ENCODE assay signal across 17 mouse cellular contexts in the genomic region with DNA sequence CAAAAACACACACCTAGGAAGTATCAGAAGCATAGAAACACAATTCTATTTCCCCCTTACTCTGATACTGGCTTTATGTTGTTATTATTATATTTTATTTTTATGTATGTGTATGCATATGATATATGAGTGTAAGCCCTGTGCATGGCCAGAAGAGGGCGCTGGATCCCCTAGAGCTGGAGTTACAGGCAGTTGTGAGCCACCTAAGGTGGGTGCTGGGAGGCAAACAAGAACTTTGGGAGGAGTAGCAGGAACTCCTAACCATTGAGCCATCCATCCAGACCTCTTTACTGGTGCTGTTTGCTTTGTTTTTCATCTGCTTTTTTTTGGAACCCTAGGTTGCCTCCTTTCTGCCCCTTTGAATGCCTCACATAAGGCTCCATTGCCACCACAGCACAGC. TPM values are rescaled to one million over a fixed set of nuclear protein-coding genes. Genes with fewer than 3 reads are reported as not detected.
DNase-seq lines count a peak whose midpoint lies in the region; ATAC-seq and TF ChIP-seq lines count a peak whose summit lies in the region.
"Had no signal": no experiment of that assay in that cellular context is flagged by ENCODE, and none has a peak within 500 bp of the region (broad histone marks: within the 10 kb centered on the region; RNA-seq: fewer than 3 reads in every experiment).

No protein-coding gene starts in this region.

- intact Hi-C loops in heart, adult 2 months (cut with DNase I): loop anchor here (2.0 kb wide), 1 partner anchor 41 kb away; no protein-coding TSS in a partner anchor
- intact Hi-C loops in left cerebral cortex, adult 2 months (cut with DNase I): loop anchor here (2.0 kb wide), 2 partner anchors 27 to 211 kb away; no protein-coding TSS in a partner anchor
- intact Hi-C loops in left cerebral cortex, postnatal 4 days (cut with DNase I): loop anchor here (2.0 to 5.0 kb wide), 2 partner anchors 127 to 209 kb away; no protein-coding TSS in a partner anchor

- no peaks in the 10 kb centered on the region for H3K36me3 ChIP-seq in heart, adult 2 months (ENCODE audit: control insufficient read depth, insufficient read depth, low read length)
- no peaks in the 10 kb centered on the region for H3K36me3 ChIP-seq in spleen, adult 2 months (ENCODE audit: control insufficient read depth, insufficient read depth, low read length)
- H3K36me3 ChIP-seq: forebrain, embryonic 10.5 days; limb, embryonic 12.5 days; neural tube, embryonic 12.5 days had no signal

- H3K4me1 ChIP-seq in heart, adult 2 months (ENCODE audit: control insufficient read depth, insufficient read depth, low read length): peaks cover 43% of the 10 kb centered on the region
- H3K4me1 ChIP-seq in spleen, adult 2 months (ENCODE audit: control insufficient read depth, insufficient read depth, insufficient read length): no peaks in the 10 kb centered on the region; the same call in 1 of the 2 replicates

- no peak overlapping the region for H3K4me3 ChIP-seq in heart, adult 2 months
- no peak overlapping the region for H3K4me3 ChIP-seq in left cerebral cortex, adult 2 months
- no peak overlapping the region for H3K4me3 ChIP-seq in spleen, adult 2 months (ENCODE audit: extremely low read depth, insufficient read depth, insufficient read length)
- H3K4me3 ChIP-seq: forebrain, embryonic 10.5 days; limb, embryonic 12.5 days; neural tube, embryonic 12.5 days had no signal

- H3K27me3 ChIP-seq in heart, adult 2 months (ENCODE audit: control insufficient read depth, insufficient read depth, low read length): no peaks in the 10 kb centered on the region
- H3K27me3 ChIP-seq in spleen, adult 2 months (ENCODE audit: control insufficient read depth, insufficient read depth, low read length): no peaks in the 10 kb centered on the region
- H3K27me3 ChIP-seq: limb, embryonic 12.5 days; neural tube, embryonic 12.5 days; Patski had no signal

- TF ChIP-seq CTCF in heart, adult 2 months (IDR thresholded peaks at IDR 0.05): peak; percentile 68
- peak; percentile 51 for TF ChIP-seq CTCF in left cerebral cortex, adult 2 months (IDR thresholded peaks at IDR 0.05)
- TF ChIP-seq CTCF in spleen, adult 2 months (IDR thresholded peaks at IDR 0.05; ENCODE audit: extremely low read depth, insufficient read depth, insufficient read length, insufficient replicate concordance): peak; percentile 7; the same call in 1 of the 2 replicates

- TF ChIP-seq POLR2A in heart, adult 2 months (IDR thresholded peaks at IDR 0.05; ENCODE audit: insufficient read depth, low read depth, low read length): no peak
- TF ChIP-seq POLR2A in spleen, adult 2 months (IDR thresholded peaks at IDR 0.05; ENCODE audit: low read depth, low read length): no peak

- no peaks in the 10 kb centered on the region for H3K79me2 ChIP-seq in heart, adult 2 months (replicated peaks; ENCODE audit: control insufficient read depth, insufficient read depth, low read length)

- 36% methylated on average over 1 of the region's 1 CpGs for WGBS in heart, adult 2 months
- 40% methylated on average over 1 of the region's 1 CpGs for WGBS in spleen, adult 2 months

- H3K27ac ChIP-seq in heart, adult 2 months: peak overlapping the region; percentile 79
- H3K27ac ChIP-seq in left cerebral cortex, adult 2 months: no peak overlapping the region
- no peak overlapping the region for H3K27ac ChIP-seq in spleen, adult 2 months (ENCODE audit: insufficient read depth, low read length)
- H3K27ac ChIP-seq: limb, embryonic 12.5 days; neural tube, embryonic 12.5 days had no signal

- DNase-seq in heart, adult 2 months: no peak
- no peak for DNase-seq in heart, postnatal 4 days
- DNase-seq in left cerebral cortex, adult 2 months (ENCODE audit: extremely low spot score in 1 of 2, low spot score in 2 of 2): no peak
- DNase-seq in left cerebral cortex, postnatal 4 days: no peak
- no peak for DNase-seq in spleen, adult 2 months (ENCODE audit: low read depth in 1 of 2, low spot score in 2 of 2)
- DNase-seq in spleen, adult 12 weeks (ENCODE audit: low spot score): no peak
- peak; percentile 36 for DNase-seq in induced T-regulatory cell, adult 2 months (ENCODE audit: low read depth)
- DNase-seq: adrenal gland, postnatal 10 days; cerebellum, adult 11 months; gastrocnemius, postnatal 10 days; retina, postnatal 1 day; thymus, postnatal 14 days had no signal

- TF ChIP-seq EP300 in heart, adult 2 months (IDR thresholded peaks at IDR 0.05; ENCODE audit: insufficient read depth, low read depth, low read length): no peak

- no peak overlapping the region for H3K9ac ChIP-seq in heart, adult 2 months (ENCODE audit: low read depth, low read length)
- H3K9ac ChIP-seq: limb, embryonic 12.5 days; neural tube, embryonic 12.5 days had no signal

- no peak for ATAC-seq in megakaryocyte-erythroid progenitor cell, adult 5-6 weeks (replicated peaks; ENCODE audit: low FRiP score, low TSS enrichment, poor library complexity, severe bottlenecking)
- ATAC-seq: Patski had no signal

RNA-seq across cellular contexts. Expression of a gene that starts 48.5 kb away (rescaled TPM):
- 10 to 100 TPM; 50.1 to 50.5 TPM for total RNA-seq in heart, adult 2 months (2021)
- 99.2 and 128 TPM in 2 replicates for polyA plus RNA-seq in heart, adult 2 months (2012; rRNA removed)
- 100 to 1,000 TPM; 262 to 267 TPM for total RNA-seq in heart, postnatal 4 days (2021)
- total RNA-seq in left cerebral cortex, adult 2 months (2021): 100 to 1,000 TPM; 208 to 212 TPM
- 10 to 100 TPM; 31.2 to 32.8 TPM for total RNA-seq in left cerebral cortex, postnatal 4 days (2021)
- 174 and 192 TPM in 2 replicates for polyA plus RNA-seq in spleen, adult 2 months (2012; rRNA removed)
- total RNA-seq in megakaryocyte-erythroid progenitor cell, adult 5-6 weeks (2014; fragmentation: Nextera tagmentation): 77.6 and 100 TPM in 2 replicates
- total RNA-seq in megakaryocyte-erythroid progenitor cell, adult 5-6 weeks (2017): 91.4 and 112 TPM in 2 replicates

Comparison
In these comparisons a context has a peak if more than half of its experiments do, and no peak if none do; other contexts are left out.
1. CTCF ChIP-seq: peak in every context shown above with its lines; median percentile 68 in heart, adult 2 months; 51 in left cerebral cortex, adult 2 months; 7 in spleen, adult 2 months.